Mouse (Mus musculus) brain, embryonic 14.5 days (tissue): ENCODE results near the gene Nhsl1. TPM values are rescaled to one million over a fixed set of nuclear protein-coding genes. Genes with fewer than 3 reads are reported as not detected.
A peak's percentile ranks its signal among the peaks of the same experiment; 100 is the strongest.

Source experiments
- DNase-seq: peaks from one replicate; pipeline ENCODE4 v3.0.0-alpha.2; 2011; ENCODE audit warnings: low read depth
- CTCF ChIP-seq: fragments of 200-500 bp; IDR thresholded peaks from 2 replicates; pipeline ENCODE4 v1.5.1; 2012; ENCODE audit warnings: inconsistent platforms, mild to moderate bottlenecking, moderate library complexity, borderline replicate concordance; ENCODE audit not compliant: insufficient read depth, insufficient read length; ENCODE audit errors: extremely low read depth
- POLR2A ChIP-seq: fragments of 200-500 bp; IDR thresholded peaks from 2 replicates; pipeline ENCODE4 v1.6.1; 2012; ENCODE audit warnings: mild to moderate bottlenecking, inconsistent platforms, borderline replicate concordance; ENCODE audit not compliant: poor library complexity, insufficient read depth, insufficient read length, severe bottlenecking; ENCODE audit errors: extremely low read depth
- polyA plus RNA-seq: library from polyadenylated mRNA; depleted of rRNA; stranded (reverse); fragments of >200 nt; gene quantifications from 2 replicates; pipeline ENCODE4 v1.2.3, GENCODE M21; 2012

Gene Nhsl1
- polyA plus RNA-seq, 1 experiment: 32.2 TPM

DNA sequence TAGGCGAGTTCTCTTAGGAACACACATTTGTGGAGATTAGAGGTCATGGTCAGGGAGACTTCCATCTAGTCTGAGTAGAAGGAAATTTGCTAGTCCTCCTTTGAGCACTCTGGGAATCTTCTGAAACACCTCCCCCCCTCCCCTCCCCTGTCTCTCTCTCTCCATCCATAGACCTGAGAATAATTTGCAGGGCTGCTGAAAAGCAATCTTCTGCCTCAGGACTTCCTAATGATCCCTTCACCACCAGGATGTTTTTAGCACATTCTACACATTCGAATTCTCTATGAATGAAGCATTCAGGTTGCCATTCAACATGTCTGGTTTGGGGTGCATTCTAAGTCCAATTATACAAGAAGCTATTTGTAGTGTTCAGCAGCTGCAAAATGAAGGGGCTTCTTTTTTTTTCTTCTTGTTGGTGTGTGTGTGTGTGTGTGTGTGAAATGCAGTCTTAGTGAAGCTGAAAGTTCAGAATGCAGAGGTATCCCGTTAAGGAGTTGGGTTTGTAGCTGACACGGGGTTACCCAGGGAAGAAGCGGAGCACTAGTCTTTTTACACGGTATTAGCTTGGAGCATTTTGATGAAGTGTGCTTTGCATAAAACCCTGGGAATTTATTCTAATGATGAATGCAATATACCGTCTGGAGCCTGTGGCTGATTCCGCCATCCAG lies 139.2 kb downstream of the Nhsl1 start:
- DNase-seq: peak; percentile 88
- no peak for TF ChIP-seq CTCF
- no peak for TF ChIP-seq POLR2A

GRCm38 (mm10) chr10:18461336-18461735 lies 142.6 kb downstream of the Nhsl1 start:
- DNase-seq: no peak
- no peak for TF ChIP-seq CTCF
- TF ChIP-seq POLR2A: no peak

DNA sequence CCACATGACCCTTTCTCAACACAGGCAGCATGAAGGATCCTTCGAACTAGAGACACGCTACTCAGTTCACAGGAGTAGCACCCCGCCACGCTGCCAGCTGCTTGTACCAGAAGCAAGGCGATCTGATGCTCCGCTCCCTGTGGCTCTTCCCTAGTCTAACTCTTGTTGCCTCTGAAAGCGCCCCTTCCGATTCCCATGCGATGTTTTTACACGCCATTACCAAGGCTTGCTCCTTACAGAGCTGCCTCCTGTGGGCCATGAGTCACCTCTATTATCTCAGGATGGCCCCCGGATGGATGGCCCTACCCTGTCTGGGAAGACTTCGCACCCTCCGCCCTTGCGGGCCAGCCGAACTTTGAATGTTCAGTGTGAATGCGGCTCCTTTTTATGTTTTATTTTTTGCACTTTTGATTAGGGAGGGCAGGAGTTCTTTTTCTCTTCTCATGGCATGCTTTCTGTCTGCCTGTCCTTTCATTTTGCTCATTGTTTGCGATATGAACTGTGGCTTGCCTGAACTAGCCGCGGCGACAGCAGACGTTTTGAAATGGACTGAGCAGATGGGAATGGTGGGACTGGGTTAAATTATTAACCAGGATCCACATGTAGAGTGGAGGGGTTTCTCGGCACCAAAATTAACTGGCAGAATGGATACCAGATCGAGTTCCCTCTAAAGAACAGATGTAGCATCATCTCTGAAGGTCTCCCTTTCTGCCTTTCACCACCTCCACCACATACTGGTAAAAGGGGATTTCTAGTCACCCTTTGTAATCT lies 144.5 kb downstream of the Nhsl1 start:
- no peak for DNase-seq
- TF ChIP-seq CTCF (no peak), POLR2A (no peak)

DNA sequence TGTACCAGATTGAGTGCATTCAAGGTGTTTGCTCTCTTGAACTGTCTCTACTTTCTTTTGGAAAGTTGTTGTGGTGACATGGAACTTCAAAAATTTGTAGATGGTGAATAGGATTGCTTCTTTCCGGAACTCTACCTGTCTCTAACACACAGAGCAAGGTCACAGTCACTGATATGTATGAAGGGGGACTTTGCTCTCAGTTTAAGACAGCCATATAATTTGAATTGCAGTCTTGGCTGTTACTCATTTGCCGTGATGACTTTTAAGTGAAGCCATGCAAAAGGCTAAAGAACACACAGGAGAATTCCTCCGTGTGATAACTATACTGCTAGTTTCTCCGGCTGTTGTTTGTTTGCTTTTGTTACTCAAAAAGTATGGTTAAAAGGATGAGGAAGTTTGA lies 149.6 kb downstream of the Nhsl1 start:
- no peak for DNase-seq
- TF ChIP-seq CTCF (no peak), POLR2A (no peak)

- DNase-seq: peak; percentile 89
- no peak for TF ChIP-seq POLR2A
- TF ChIP-seq CTCF: no peak
Observed at GRCm38 (mm10) chr10:18469279-18470135, 150.7 kb downstream of the Nhsl1 start.

- peak; percentile 80 for DNase-seq
- TF ChIP-seq CTCF: no peak
- TF ChIP-seq POLR2A: 0 out of 2 replicates have a peak, but pooled peaks have one; percentile 11
Observed at GRCm38 (mm10) chr10:18470351-18471060, 151.7 kb downstream of the Nhsl1 start.

GRCm38 (mm10) chr10:18471648-18472047 lies 152.9 kb downstream of the Nhsl1 start:
- DNase-seq: no peak
- TF ChIP-seq CTCF: no peak
- no peak for TF ChIP-seq POLR2A

GRCm38 (mm10) chr10:18475126-18475525 lies 156.3 kb downstream of the Nhsl1 start:
- peak; percentile 88 for DNase-seq
- TF ChIP-seq POLR2A: no peak
- TF ChIP-seq CTCF: no peak

DNA sequence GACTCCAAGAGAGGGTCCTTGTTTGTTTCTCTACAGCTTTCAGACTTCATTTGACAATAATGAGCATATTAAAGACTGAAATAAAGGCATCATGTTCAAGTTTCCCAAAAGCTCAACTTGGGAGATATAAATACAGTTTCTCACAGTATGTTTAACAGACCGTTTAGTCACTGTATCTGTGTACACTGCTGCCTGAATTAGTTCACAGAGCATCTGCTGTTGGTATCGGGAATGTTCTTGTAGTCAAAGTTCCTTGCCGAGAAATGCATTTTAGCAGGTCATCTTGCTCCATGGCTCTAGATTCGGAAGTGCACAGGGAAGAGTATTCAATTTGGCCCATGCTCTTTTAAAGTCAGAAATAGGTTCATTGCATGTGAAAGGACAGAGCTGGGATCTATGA lies 159.5 kb downstream of the Nhsl1 start:
- DNase-seq: no peak
- TF ChIP-seq POLR2A (no peak), CTCF (no peak)

DNA sequence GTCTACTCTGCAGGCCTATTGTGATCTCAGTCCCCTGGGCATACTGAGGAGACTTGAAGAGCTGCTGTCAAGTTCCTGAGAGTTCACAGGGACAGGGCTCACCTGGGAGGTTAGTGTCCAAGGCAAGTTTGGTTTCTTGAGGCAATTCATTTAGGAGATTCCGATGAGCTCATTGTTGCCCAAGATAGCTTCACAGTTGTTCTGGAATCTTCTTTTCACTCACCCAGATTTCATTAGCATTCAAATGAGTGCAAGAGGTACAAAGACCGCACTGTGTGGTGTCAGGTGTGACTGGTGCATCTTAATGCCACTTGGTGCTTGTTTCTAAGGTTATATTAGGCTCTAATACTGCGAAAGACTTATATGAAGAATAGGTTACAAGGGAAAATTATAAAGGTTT lies 160.5 kb downstream of the Nhsl1 start:
- TF ChIP-seq CTCF: no peak
- TF ChIP-seq POLR2A: no peak
- no peak for DNase-seq
